Mouse (Mus musculus) heart, adult 2 months (tissue): ENCODE measurements around the gene Gm13271. TPM values are rescaled to one million over a fixed set of nuclear protein-coding genes. Genes with fewer than 3 reads are reported as not detected.
"Not testable (repeated sequence)": the region's sequence is repeated elsewhere in the genome, so short reads cannot be mapped to it uniquely, and the experiment has no call there.

Experiments used
- DNase-seq, 2 experiments: peaks; one replicate each; pipeline ENCODE4 v3.0.0; 2021
- H3K27ac ChIP-seq: fragments of 200-600 bp; 2 replicates; pipeline ENCODE4 v1.8.1; 2022
- H3K27me3 ChIP-seq: fragments of 200-500 bp; 2 replicates; pipeline ENCODE4 v1.6.1; 2012; ENCODE audit warnings: mild to moderate bottlenecking, low read length, inconsistent platforms, mixed read lengths; ENCODE audit not compliant: control insufficient read depth, insufficient read depth
- H3K36me3 ChIP-seq: fragments of 200-500 bp; 2 replicates; pipeline ENCODE4 v1.6.1; 2012; ENCODE audit warnings: low read length, inconsistent platforms; ENCODE audit not compliant: control insufficient read depth, insufficient read depth
- H3K4me1 ChIP-seq: fragments of 200-500 bp; 2 replicates; pipeline ENCODE4 v1.6.1; 2011; ENCODE audit warnings: low read length; ENCODE audit not compliant: control insufficient read depth, insufficient read depth
- H3K4me3 ChIP-seq: fragments of 200-600 bp; 2 replicates; pipeline ENCODE4 v1.8.1; 2022
- H3K79me2 ChIP-seq: fragments of 200-500 bp; replicated peaks from 2 replicates; pipeline ENCODE4 v1.6.1; 2012; ENCODE audit warnings: mild to moderate bottlenecking, inconsistent platforms, low read length, moderate library complexity, mixed read lengths; ENCODE audit not compliant: control insufficient read depth, insufficient read depth
- H3K9ac ChIP-seq: fragments of 200-500 bp; 2 replicates; pipeline ENCODE4 v1.6.1; 2012; ENCODE audit warnings: low read depth, mild to moderate bottlenecking, control low read depth, inconsistent platforms, low read length, mixed read lengths
- CTCF ChIP-seq: fragments of 200-600 bp; IDR thresholded peaks from 2 replicates; pipeline ENCODE4 v1.8.1; 2022; ENCODE audit warnings: antibody characterized with exemption, mild to moderate bottlenecking, moderate library complexity
- WGBS: fragments of 180-500 bp; shearing (Covaris S2); methylation state at CpG from one replicate; pipeline ENCODE4 v1.1.7; 2018; 5-methylcytosine and 5-hydroxymethylcytosine counted together
- intact Hi-C: fragments of 180-260 bp; cut with DNase I; formaldehyde crosslinking; loops from one replicate; pipeline ENCODE4 v1.15.1; 2025
- polyA plus RNA-seq: library from polyadenylated mRNA; depleted of rRNA; stranded (reverse); fragments of >200 nt; gene quantifications from 2 replicates; pipeline ENCODE4 v1.2.3, GENCODE M21; 2012; rRNA removed
- total RNA-seq, 2 experiments: library from RNA; stranded (reverse); gene quantifications; 2 replicates each; pipeline ENCODE4 v1.2.3; 2021

Gene Gm13271
- total and polyA plus RNA-seq, 3 experiments: not detected

GRCm38 (mm10) chr4:88793936-88794675 lies 39.4 kb downstream of the Gm13271 start, which contains the start of gene Gm13275:
TSS of gene Gm13275 (plus strand) at chr4:88794487.
- TF ChIP-seq CTCF: peak; percentile 50
- peak within 1 kb of the TSS; percentile 16 for H3K4me3 ChIP-seq
- H3K9ac ChIP-seq, H3K36me3 ChIP-seq, intact Hi-C loops, H3K79me2 ChIP-seq, H3K4me1 ChIP-seq, H3K27me3 ChIP-seq: not testable (repeated sequence)
- peak; percentile 73 to 89 for DNase-seq
- H3K27ac ChIP-seq: peak within 1 kb of the TSS; percentile 10
- WGBS: under 1% methylated on average over 19 of the region's 52 CpGs

- intact Hi-C loops, H3K4me1 ChIP-seq, DNase-seq, H3K36me3 ChIP-seq, H3K27me3 ChIP-seq, H3K9ac ChIP-seq, H3K27ac ChIP-seq, H3K79me2 ChIP-seq, H3K4me3 ChIP-seq: not testable (repeated sequence)
- no CpG with 5 or more reads among the region's 28 CpGs for WGBS
These were observed 42.4 kb downstream of the Gm13271 start, which contains the start of gene Gm13279 for GRCm38 (mm10) chr4:88797097-88797496. TSS of gene Gm13279 (plus strand) at chr4:88797397.

- H3K27ac ChIP-seq, DNase-seq, H3K4me3 ChIP-seq, H3K79me2 ChIP-seq, H3K4me1 ChIP-seq, H3K27me3 ChIP-seq, H3K36me3 ChIP-seq, intact Hi-C loops, H3K9ac ChIP-seq: not testable (repeated sequence)
- 12% methylated on average over 5 of the region's 7 CpGs for WGBS
These were observed 44.7 kb downstream of the Gm13271 start, which contains the start of gene Gm13285 for GRCm38 (mm10) chr4:88799365-88799764. TSS of gene Gm13285 (plus strand) at chr4:88799665.

- H3K4me3 ChIP-seq, H3K27ac ChIP-seq, H3K4me1 ChIP-seq, H3K36me3 ChIP-seq, intact Hi-C loops, H3K27me3 ChIP-seq, H3K9ac ChIP-seq, H3K79me2 ChIP-seq, DNase-seq: not testable (repeated sequence)
- no CpG with 5 or more reads among the region's 29 CpGs for WGBS
These were observed 48.3 kb downstream of the Gm13271 start, which contains the start of gene Gm13287 for GRCm38 (mm10) chr4:88802954-88803353. TSS of gene Gm13287 (plus strand) at chr4:88803254.

Other genes starting within 250 kb of the Gm13271 start
Only the 30 nearest of the 32 such genes appear.
- gene Ifna14, start 183.1 kb upstream of the Gm13271 start, total RNA-seq: not detected
- gene Ifna14, start 183.1 kb upstream of the Gm13271 start, polyA plus RNA-seq: not detected in 2 replicates
- not detected for gene Ifna9, start 162.5 kb upstream of the Gm13271 start, total RNA-seq
- gene Ifna9, start 162.5 kb upstream of the Gm13271 start, polyA plus RNA-seq: not detected in 2 replicates
- gene Ifna12, start 151.5 kb upstream of the Gm13271 start, total RNA-seq: not detected
- gene Ifna12, start 151.5 kb upstream of the Gm13271 start, polyA plus RNA-seq: not detected in 2 replicates
- not detected for gene C87499, start 120.5 kb upstream of the Gm13271 start, total RNA-seq
- gene C87499, start 120.5 kb upstream of the Gm13271 start, polyA plus RNA-seq: not detected in 2 replicates
- gene Ifna13, start 110.4 kb upstream of the Gm13271 start, total RNA-seq: not detected
- gene Ifna13, start 110.4 kb upstream of the Gm13271 start, polyA plus RNA-seq: not detected in 2 replicates
- not detected for gene Ifna16, start 77.9 kb upstream of the Gm13271 start, total RNA-seq
- not detected in 2 replicates for gene Ifna16, start 77.9 kb upstream of the Gm13271 start, polyA plus RNA-seq
- not detected for gene Ifna2, start 71.0 kb upstream of the Gm13271 start, total RNA-seq
- not detected in 2 replicates for gene Ifna2, start 71.0 kb upstream of the Gm13271 start, polyA plus RNA-seq
- gene Ifnab, start 63.5 kb upstream of the Gm13271 start, total RNA-seq: not detected
- not detected in 2 replicates for gene Ifnab, start 63.5 kb upstream of the Gm13271 start, polyA plus RNA-seq
- under 1 TPM in 1 of 2 experiments, not detected in 1; 0.36 TPM for gene Gm26566, start 33.1 kb upstream of the Gm13271 start, total RNA-seq
- 0.20 TPM in 1 of 2 replicates, not detected in the other for gene Gm26566, start 33.1 kb upstream of the Gm13271 start, polyA plus RNA-seq
- gene Klhl9, start 32.4 kb upstream of the Gm13271 start, total RNA-seq: 10 to 100 TPM; 71.0 to 71.1 TPM
- 11.8 and 26.1 TPM in 2 replicates for gene Klhl9, start 32.4 kb upstream of the Gm13271 start, polyA plus RNA-seq
- gene Gm13283, start 5.3 kb downstream of the Gm13271 start, total RNA-seq: not detected
- gene Gm13283, start 5.3 kb downstream of the Gm13271 start, polyA plus RNA-seq: not detected in 2 replicates
- not detected for gene Gm13290, start 19.0 kb downstream of the Gm13271 start, total RNA-seq
- gene Gm13290, start 19.0 kb downstream of the Gm13271 start, polyA plus RNA-seq: not detected in 2 replicates
- not detected for gene Gm13289, start 22.1 kb downstream of the Gm13271 start, total RNA-seq
- not detected in 2 replicates for gene Gm13289, start 22.1 kb downstream of the Gm13271 start, polyA plus RNA-seq
- not detected for gene Gm13272, start 25.0 kb downstream of the Gm13271 start, total RNA-seq
- not detected in 2 replicates for gene Gm13272, start 25.0 kb downstream of the Gm13271 start, polyA plus RNA-seq
- gene Ifnz, start 27.3 kb downstream of the Gm13271 start, total RNA-seq: not detected
- gene Ifnz, start 27.3 kb downstream of the Gm13271 start, polyA plus RNA-seq: not detected in 2 replicates
- not detected for gene Gm13276, start 30.8 kb downstream of the Gm13271 start, total RNA-seq
- not detected in 2 replicates for gene Gm13276, start 30.8 kb downstream of the Gm13271 start, polyA plus RNA-seq
- not detected for gene Gm13277, start 33.8 kb downstream of the Gm13271 start, total RNA-seq
- gene Gm13277, start 33.8 kb downstream of the Gm13271 start, polyA plus RNA-seq: not detected in 2 replicates
- gene Gm13278, start 36.7 kb downstream of the Gm13271 start, total RNA-seq: not detected
- not detected in 2 replicates for gene Gm13278, start 36.7 kb downstream of the Gm13271 start, polyA plus RNA-seq
- gene Gm13275, start 39.6 kb downstream of the Gm13271 start, total RNA-seq: not detected
- not detected in 2 replicates for gene Gm13275, start 39.6 kb downstream of the Gm13271 start, polyA plus RNA-seq
- not detected for gene Gm13279, start 42.5 kb downstream of the Gm13271 start, total RNA-seq
- not detected in 2 replicates for gene Gm13279, start 42.5 kb downstream of the Gm13271 start, polyA plus RNA-seq
- gene Gm13285, start 44.8 kb downstream of the Gm13271 start, total RNA-seq: not detected
- gene Gm13285, start 44.8 kb downstream of the Gm13271 start, polyA plus RNA-seq: not detected in 2 replicates
- not detected for gene Gm13287, start 48.4 kb downstream of the Gm13271 start, total RNA-seq
- not detected in 2 replicates for gene Gm13287, start 48.4 kb downstream of the Gm13271 start, polyA plus RNA-seq
- not detected for gene Gm13288, start 50.7 kb downstream of the Gm13271 start, total RNA-seq
- gene Gm13288, start 50.7 kb downstream of the Gm13271 start, polyA plus RNA-seq: not detected in 2 replicates
- gene Ifna7, start 61.4 kb downstream of the Gm13271 start, total RNA-seq: not detected
- gene Ifna7, start 61.4 kb downstream of the Gm13271 start, polyA plus RNA-seq: not detected in 2 replicates
- gene Ifna11, start 65.1 kb downstream of the Gm13271 start, total RNA-seq: not detected
- gene Ifna11, start 65.1 kb downstream of the Gm13271 start, polyA plus RNA-seq: not detected in 2 replicates
- not detected for gene Ifna6, start 72.5 kb downstream of the Gm13271 start, total RNA-seq
- not detected in 2 replicates for gene Ifna6, start 72.5 kb downstream of the Gm13271 start, polyA plus RNA-seq
- not detected for gene Ifna5, start 80.7 kb downstream of the Gm13271 start, total RNA-seq
- not detected in 2 replicates for gene Ifna5, start 80.7 kb downstream of the Gm13271 start, polyA plus RNA-seq
- not detected for gene Ifna4, start 87.0 kb downstream of the Gm13271 start, total RNA-seq
- not detected in 2 replicates for gene Ifna4, start 87.0 kb downstream of the Gm13271 start, polyA plus RNA-seq
- not detected for gene Ifna1, start 95.2 kb downstream of the Gm13271 start, total RNA-seq
- gene Ifna1, start 95.2 kb downstream of the Gm13271 start, polyA plus RNA-seq: not detected in 2 replicates
- not detected for gene Ifne, start 125.3 kb downstream of the Gm13271 start, total RNA-seq
- not detected in 2 replicates for gene Ifne, start 125.3 kb downstream of the Gm13271 start, polyA plus RNA-seq